Mouse (Mus musculus): ENCODE measurements at regions not wholly inside any gene's neighbourhood (a gene's known extent, or its start where the extent isn't known, plus 50 kb on each side); places are given as distances from the start of the nearest gene placed in this dataset.

DNA sequence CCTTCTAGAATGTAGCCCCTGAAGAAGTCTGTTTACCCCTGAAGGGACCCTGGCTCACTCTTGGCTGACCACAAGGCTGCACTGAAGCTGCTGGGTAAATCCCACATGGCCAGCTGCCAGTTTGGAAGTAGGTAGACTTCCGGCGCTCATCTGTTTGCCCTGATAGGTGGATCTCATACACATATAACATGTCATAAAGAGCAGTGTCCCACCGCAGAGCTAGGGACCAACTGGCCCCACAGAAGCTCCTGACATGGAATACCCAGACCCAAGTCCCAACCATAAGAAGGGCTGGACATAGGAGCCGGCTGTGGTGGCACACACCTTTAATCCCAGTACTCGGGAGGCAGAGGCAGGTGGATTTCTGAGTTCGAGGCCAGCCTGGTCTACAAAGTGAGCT, 115.8 kb upstream of the Tshz3 start:
- no peaks in the 10 kb centered on the region for H3K27me3 ChIP-seq (replicated peaks; ENCODE audit: control insufficient read depth, insufficient read depth, low read length)
- ATAC-seq (replicated peaks; ENCODE audit: low FRiP score, low TSS enrichment, low read depth): no peak
- no peaks in the 10 kb centered on the region for H3K9me3 ChIP-seq (ENCODE audit: control insufficient read depth, low read length)
- no peaks in the 10 kb centered on the region for H3K36me3 ChIP-seq (ENCODE audit: control insufficient read depth, insufficient read depth, low read length)
- H3K4me2 ChIP-seq (ENCODE audit: low read length): no peak overlapping the region
- H3K27ac ChIP-seq (ENCODE audit: low read depth): no peak overlapping the region
- H3K4me3 ChIP-seq (ENCODE audit: low read depth, low read length): no peak overlapping the region
- H3K4me1 ChIP-seq (replicated peaks; ENCODE audit: control insufficient read depth, insufficient read depth, low read length): no peaks in the 10 kb centered on the region
- H3K9ac ChIP-seq (ENCODE audit: low read length): no peak overlapping the region
- WGBS: 88% methylated on average over 6 of the region's 6 CpGs
- no peak for DNase-seq (ENCODE audit: low spot score)

DNA sequence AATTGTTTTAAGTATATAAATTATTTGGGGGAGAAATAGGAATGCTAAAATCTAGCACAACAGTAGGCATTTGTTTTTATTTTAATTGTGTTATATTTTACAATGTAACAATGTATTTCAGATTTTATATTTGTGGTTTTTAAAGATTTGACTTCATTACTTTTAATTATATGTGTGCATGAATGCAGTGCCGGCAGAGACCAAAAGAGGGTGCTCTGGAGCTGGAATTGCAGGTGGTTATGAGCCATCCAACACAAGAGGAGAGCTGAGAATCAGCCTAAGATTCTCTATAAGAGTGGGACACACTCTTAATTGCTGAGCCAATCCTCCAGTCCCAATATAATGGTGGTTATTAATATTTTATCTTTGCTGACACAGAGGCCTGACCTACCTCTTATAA, 112.9 kb upstream of the Tshz3 start:
- H3K9me3 ChIP-seq (ENCODE audit: control insufficient read depth, low read length): no peaks in the 10 kb centered on the region

DNA sequence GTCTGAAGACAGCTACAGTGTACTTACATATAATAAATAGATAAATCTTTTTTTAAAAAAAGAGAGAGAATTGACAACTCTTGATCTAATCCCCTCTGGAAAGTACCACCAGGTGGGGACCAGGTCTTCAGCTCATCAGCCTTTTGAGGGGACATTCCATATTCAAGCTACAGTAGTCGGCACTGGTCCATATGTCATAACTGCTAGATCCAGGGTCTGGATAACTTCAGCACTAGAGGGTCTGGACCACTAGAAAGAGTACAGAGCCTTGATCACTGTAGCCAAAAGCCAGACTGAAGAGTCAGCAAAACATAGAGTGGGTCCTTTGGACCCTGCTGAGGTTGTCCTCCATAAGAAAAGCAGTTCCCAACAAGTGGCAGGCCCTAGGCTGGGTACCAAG, 106.4 kb upstream of the Tshz3 start:
- 86% methylated on average over 1 of the region's 1 CpGs for WGBS
- Histone ChIP-seq H3K27me3 (replicated peaks; ENCODE audit: control insufficient read depth, insufficient read depth, low read length) (no peaks in the 10 kb centered on the region), H3K9ac (ENCODE audit: low read length) (no peak overlapping the region), H3K9me3 (ENCODE audit: control insufficient read depth, low read length) (no peaks in the 10 kb centered on the region), H3K27ac (ENCODE audit: low read depth) (no peak overlapping the region), H3K36me3 (ENCODE audit: control insufficient read depth, insufficient read depth, low read length) (no peaks in the 10 kb centered on the region), H3K4me2 (ENCODE audit: low read length) (no peak overlapping the region), H3K4me1 (replicated peaks; ENCODE audit: control insufficient read depth, insufficient read depth, low read length) (no peaks in the 10 kb centered on the region), H3K4me3 (ENCODE audit: low read depth, low read length) (no peak overlapping the region)
- ATAC-seq (replicated peaks; ENCODE audit: low FRiP score, low TSS enrichment, low read depth) (no peak), DNase-seq (ENCODE audit: low spot score) (no peak)

More for the DNA sequence above, 112.9 kb upstream of the Tshz3 start:
- Histone ChIP-seq H3K36me3 (ENCODE audit: control insufficient read depth, insufficient read depth, low read length) (no peaks in the 10 kb centered on the region), H3K4me1 (replicated peaks; ENCODE audit: control insufficient read depth, insufficient read depth, low read length) (no peaks in the 10 kb centered on the region), H3K27ac (ENCODE audit: low read depth) (no peak overlapping the region), H3K4me2 (ENCODE audit: low read length) (no peak overlapping the region), H3K4me3 (ENCODE audit: low read depth, low read length) (no peak overlapping the region), H3K27me3 (replicated peaks; ENCODE audit: control insufficient read depth, insufficient read depth, low read length) (no peaks in the 10 kb centered on the region), H3K9ac (ENCODE audit: low read length) (no peak overlapping the region)
- ATAC-seq (replicated peaks; ENCODE audit: low FRiP score, low TSS enrichment, low read depth) (no peak), DNase-seq (ENCODE audit: low spot score) (no peak)
- WGBS: 63% methylated on average over 1 of the region's 1 CpGs

DNA sequence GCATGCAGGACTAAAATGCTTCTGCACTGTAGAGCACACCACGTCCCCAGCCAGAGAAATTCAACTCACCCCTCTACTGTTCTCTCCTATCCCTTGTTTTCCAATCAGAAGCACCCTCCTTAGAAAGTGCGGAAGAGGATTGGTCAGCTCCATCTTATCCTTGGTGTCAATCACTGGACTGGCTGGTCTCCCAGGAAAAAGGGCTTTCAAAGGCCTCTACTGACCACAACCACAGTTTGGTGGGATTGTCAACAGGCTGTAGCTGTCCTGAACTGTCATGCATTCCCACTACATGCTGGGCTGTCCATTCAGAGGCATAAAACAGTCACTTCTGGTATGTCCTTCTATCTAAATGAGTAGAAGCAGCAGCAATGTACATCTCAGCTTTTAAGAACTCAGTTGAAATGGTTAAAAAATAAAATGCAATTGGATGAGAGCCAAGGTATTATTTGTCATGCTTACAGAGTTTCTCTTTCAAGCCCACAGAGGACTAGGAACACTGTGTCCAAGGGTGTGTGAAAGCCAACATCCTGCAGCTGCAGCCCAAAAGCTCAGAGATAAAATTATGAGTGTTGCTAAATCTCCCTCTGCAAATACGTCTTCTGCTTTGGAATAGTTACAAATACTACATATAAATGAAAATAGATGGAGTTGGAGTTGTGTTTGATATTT, 101.2 kb upstream of the Tshz3 start:
- DNase-seq (ENCODE audit: low spot score) (no peak), ATAC-seq (replicated peaks; ENCODE audit: low FRiP score, low TSS enrichment, low read depth) (no peak)
- Histone ChIP-seq H3K27me3 (replicated peaks; ENCODE audit: control insufficient read depth, insufficient read depth, low read length) (no peaks in the 10 kb centered on the region), H3K4me2 (ENCODE audit: low read length) (no peak overlapping the region), H3K9me3 (ENCODE audit: control insufficient read depth, low read length) (peaks cover 5% of the 10 kb centered on the region; the same call in 1 of the 2 replicates), H3K4me3 (ENCODE audit: low read depth, low read length) (no peak overlapping the region), H3K9ac (ENCODE audit: low read length) (no peak overlapping the region), H3K4me1 (replicated peaks; ENCODE audit: control insufficient read depth, insufficient read depth, low read length) (no peaks in the 10 kb centered on the region), H3K27ac (ENCODE audit: low read depth) (no peak overlapping the region), H3K36me3 (ENCODE audit: control insufficient read depth, insufficient read depth, low read length) (no peaks in the 10 kb centered on the region)
- WGBS: 84% methylated on average over 3 of the region's 3 CpGs

DNA sequence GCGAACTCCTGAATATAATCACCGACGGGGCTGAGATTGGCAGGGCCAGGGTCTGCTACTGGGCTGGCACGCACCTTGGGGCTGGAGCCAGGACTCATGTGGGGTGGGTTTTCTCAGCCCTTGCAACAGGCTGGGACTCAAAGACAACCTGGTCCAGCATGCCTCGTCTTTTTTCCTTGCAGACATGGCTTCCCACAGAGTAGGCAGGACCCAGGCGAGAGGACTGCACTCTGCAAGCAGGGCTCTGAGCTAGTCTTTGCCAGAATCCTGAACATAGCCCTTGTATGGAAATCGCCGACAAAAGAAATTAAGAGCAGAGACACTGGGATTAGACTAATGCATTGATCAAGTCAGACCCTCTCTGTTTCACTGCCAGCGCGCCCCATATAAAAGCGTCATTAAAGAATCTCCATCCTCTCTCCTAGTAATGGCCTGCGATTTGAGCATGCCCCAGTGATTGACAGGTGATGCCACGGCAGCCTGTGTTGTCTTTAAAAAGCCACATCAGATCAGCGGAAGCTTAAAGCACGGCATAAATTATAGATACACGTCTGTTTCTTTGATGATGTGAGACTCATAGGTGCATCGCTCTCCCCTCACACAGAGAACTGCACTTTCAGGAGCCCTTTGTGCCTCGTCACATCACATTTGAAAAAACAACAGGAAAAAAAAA, 92.8 kb upstream of the Tshz3 start:
- Histone ChIP-seq H3K9me3 (ENCODE audit: control insufficient read depth, low read length) (no peaks in the 10 kb centered on the region), H3K36me3 (ENCODE audit: control insufficient read depth, insufficient read depth, low read length) (no peaks in the 10 kb centered on the region), H3K27ac (ENCODE audit: low read depth) (no peak overlapping the region), H3K9ac (ENCODE audit: low read length) (no peak overlapping the region), H3K4me1 (replicated peaks; ENCODE audit: control insufficient read depth, insufficient read depth, low read length) (peaks cover 12% of the 10 kb centered on the region), H3K27me3 (replicated peaks; ENCODE audit: control insufficient read depth, insufficient read depth, low read length) (no peaks in the 10 kb centered on the region), H3K4me3 (ENCODE audit: low read depth, low read length) (no peak overlapping the region), H3K4me2 (ENCODE audit: low read length) (no peak overlapping the region)
- ATAC-seq (replicated peaks; ENCODE audit: low FRiP score, low TSS enrichment, low read depth) (no peak), DNase-seq (ENCODE audit: low spot score) (no peak)
- WGBS: 72% methylated on average over 18 of the region's 18 CpGs

DNA sequence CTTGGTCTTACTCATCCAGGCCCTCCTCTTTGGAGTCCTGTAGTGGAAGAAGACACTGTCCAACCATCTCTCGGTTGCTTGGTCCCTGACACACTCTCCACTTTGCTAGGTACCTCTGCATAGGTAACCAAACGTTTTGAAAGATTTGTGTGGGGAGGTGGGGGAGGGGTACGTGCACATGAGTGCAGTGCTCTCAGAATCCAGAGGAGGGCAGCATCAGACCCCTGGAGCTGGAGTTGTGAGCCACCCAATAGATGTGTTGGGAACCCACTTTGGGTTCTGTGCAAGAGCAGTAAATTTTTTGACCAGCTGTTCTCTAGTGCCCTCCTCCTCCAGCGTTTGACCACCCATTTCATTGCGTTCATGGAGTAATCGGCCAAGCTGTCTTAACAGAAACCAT, 77.7 kb upstream of the Tshz3 start:
- H3K36me3 ChIP-seq (ENCODE audit: control insufficient read depth, insufficient read depth, low read length): no peaks in the 10 kb centered on the region
- DNase-seq (ENCODE audit: low spot score): no peak
- WGBS: 70% methylated on average over 6 of the region's 6 CpGs
- no peaks in the 10 kb centered on the region for H3K27me3 ChIP-seq (replicated peaks; ENCODE audit: control insufficient read depth, insufficient read depth, low read length)
- H3K9ac ChIP-seq (ENCODE audit: low read length): no peak overlapping the region
- no peaks in the 10 kb centered on the region for H3K4me1 ChIP-seq (replicated peaks; ENCODE audit: control insufficient read depth, insufficient read depth, low read length)
- no peak overlapping the region for H3K27ac ChIP-seq (ENCODE audit: low read depth)
- H3K9me3 ChIP-seq (ENCODE audit: control insufficient read depth, low read length): no peaks in the 10 kb centered on the region
- H3K4me3 ChIP-seq (ENCODE audit: low read depth, low read length): no peak overlapping the region
- no peak for ATAC-seq (replicated peaks; ENCODE audit: low FRiP score, low TSS enrichment, low read depth)
- no peak overlapping the region for H3K4me2 ChIP-seq (ENCODE audit: low read length)

DNA sequence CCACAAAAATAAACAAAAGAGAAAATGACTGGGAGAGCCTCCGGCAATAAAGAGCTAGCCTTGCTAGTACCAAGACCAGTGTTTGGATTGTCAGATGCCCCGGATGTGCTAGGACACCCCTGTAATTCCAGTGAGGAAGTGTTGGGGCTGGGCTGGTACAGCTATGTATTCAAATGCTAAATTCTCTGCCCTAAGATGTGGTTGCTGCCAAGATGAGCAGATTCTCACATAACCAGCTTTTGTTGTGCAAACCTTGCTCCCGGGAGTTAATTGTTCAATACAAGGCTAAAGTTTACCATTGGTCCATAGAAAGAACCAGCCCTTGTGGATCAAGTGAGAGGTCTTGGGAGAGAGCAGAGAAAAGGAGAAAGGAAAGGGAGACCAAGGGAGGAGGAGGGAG, 53.7 kb upstream of the Tshz3 start:
- H3K36me3 ChIP-seq (ENCODE audit: control insufficient read depth, insufficient read depth, low read length): no peaks in the 10 kb centered on the region
- H3K4me2 ChIP-seq (ENCODE audit: low read length): no peak overlapping the region
- 52% methylated on average over 3 of the region's 3 CpGs for WGBS
- no peaks in the 10 kb centered on the region for H3K9me3 ChIP-seq (ENCODE audit: control insufficient read depth, low read length)
- H3K4me3 ChIP-seq (ENCODE audit: low read depth, low read length): no peak overlapping the region
- no peak for ATAC-seq (replicated peaks; ENCODE audit: low FRiP score, low TSS enrichment, low read depth)
- H3K27me3 ChIP-seq (replicated peaks; ENCODE audit: control insufficient read depth, insufficient read depth, low read length): no peaks in the 10 kb centered on the region
- H3K4me1 ChIP-seq (replicated peaks; ENCODE audit: control insufficient read depth, insufficient read depth, low read length): no peaks in the 10 kb centered on the region
- DNase-seq (ENCODE audit: low spot score): no peak
- no peak overlapping the region for H3K27ac ChIP-seq (ENCODE audit: low read depth)
- no peak overlapping the region for H3K9ac ChIP-seq (ENCODE audit: low read length)
